Mouse (Mus musculus) right cerebral cortex, adult 2 months (tissue): ENCODE results near the gene Pld5.
A peak's percentile ranks its signal among the peaks of the same experiment; 100 is the strongest.

Experiments
- DNase-seq, 2 experiments: peaks; one replicate each; pipeline ENCODE4 v3.0.0; 2021 to 2022; ENCODE audit warnings: low spot score in 2 of 2

The Pld5 gene

DNA sequence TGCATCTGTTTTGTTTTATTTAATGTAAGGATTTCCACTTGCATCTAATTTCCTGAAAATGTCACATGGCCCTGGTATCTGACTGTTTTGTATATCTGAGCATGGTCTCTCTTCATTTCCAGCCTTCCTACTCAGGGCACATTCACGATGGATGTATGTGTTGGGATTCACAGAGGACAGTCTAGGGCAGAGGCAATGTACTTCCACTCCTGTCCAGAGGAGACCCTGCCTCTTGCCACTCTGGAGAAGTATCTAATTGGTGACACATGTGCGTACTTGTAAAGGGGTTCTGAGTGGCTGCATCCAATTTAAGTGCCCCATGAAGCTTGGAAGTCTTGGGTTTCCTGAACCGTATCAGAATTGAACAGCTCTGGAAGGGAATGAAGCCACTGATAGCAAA is 324.7 kb downstream of the Pld5 start:
- DNase-seq = no peak

DNA sequence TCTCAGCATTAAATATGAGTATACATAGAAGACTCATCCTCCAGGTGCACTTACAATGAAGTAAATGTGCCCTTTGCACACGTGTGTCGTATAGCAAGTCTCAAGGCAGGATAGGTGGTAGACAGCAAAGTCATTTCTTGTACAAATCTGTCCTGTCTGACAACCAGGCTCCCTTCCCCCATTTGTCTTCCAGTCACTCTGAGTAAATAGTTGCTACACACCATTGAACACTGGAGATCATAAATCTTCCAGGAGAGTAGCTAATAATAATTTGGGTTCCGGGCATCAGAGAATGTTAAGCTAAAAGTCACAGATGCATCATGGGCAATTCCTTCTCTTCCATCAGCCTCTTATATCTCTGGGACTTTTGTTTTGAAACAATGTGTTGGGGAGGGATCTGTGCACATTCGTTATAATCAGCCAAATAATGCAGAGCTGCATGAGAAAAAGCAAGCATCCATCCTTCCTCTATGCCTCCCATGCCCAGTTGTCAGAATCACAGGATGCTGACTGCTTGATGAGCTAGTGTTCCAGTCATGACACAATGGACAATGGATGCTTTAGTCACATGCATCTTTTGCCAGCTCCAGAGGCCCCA is 328.3 kb downstream of the Pld5 start:
- DNase-seq = no peak

DNA sequence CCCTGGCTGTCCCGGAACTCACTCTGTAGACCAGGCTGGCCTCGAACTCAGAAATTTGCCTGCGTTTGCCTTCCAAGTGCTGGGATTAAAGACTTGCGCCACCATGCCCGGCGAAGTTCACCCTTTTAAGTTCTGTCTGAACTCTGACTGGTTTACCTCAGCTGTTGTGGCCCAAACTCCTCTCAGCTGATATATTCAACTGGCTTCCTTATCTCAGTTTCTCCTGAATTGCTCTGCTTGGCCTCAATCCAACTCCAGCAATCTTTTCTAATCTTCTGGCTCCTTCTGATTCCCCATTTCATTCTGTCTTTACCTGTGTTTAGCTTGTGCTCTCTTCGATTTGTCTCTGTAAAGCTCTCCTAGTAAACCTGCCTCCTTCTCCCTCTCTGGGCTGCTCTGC is 331.9 kb downstream of the Pld5 start:
- no peak for DNase-seq

DNA sequence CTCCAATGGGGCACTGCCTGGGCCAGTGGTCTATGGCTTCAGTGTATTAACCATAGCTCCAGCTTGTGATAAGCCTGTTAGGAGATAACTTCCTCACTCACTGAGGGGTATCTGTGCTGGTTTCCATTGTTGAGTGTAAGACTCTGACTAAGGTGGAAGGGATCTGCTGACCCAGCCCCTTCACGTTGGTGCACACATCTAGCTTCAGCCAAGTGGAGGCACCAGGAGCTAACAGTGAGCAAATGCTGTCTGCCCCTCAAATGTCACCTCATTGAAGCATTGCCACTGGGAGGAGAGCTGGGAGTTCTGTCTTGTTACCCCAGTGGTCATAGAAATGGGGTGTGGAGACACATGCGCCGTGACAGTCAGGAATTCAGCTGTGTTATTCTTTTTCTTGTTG is 336.4 kb downstream of the Pld5 start:
- DNase-seq = no peak

DNA sequence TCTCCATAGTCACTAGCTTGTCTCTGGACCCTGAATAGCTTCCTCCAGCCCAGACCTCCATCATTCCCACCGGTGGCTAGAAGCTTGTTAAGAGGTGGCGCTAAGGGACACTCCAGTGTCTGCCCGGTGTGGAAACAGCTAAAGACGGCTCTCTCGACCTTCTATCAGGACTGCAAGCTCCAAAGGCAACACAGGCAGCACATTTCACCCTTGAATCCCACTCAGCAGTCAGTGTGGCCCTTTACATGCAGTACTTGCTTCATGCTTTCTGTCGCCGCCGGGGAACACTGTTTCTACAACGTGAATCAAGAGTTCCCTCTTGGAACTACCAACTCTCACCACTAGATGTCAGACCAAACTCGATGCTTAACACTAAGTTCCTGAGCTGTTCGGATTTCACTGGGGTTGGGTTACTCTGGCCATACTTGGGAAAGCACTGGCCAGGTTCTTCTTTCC is 338.8 kb downstream of the Pld5 start:
- peak; percentile 80 to 91 for DNase-seq

DNA sequence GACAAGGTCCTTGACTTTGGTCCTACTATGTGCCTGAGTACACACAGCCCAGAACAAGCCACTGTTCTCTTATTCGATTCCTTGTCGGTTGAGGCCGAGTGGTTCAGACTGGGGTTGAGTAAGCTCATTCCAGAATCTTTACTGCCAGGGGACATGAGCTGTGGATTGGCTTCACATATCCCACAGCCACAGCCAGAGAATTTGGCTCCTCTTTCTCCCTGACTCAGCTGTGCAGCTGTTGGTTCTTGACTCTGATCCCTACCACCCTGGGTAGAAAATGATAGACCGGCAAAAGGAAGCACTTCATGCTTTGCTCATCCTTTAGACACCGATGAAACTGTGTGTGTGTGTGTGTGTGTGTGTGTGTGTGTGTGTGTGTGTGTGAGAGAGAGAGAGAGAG is 343.7 kb downstream of the Pld5 start:
- DNase-seq = no peak

DNA sequence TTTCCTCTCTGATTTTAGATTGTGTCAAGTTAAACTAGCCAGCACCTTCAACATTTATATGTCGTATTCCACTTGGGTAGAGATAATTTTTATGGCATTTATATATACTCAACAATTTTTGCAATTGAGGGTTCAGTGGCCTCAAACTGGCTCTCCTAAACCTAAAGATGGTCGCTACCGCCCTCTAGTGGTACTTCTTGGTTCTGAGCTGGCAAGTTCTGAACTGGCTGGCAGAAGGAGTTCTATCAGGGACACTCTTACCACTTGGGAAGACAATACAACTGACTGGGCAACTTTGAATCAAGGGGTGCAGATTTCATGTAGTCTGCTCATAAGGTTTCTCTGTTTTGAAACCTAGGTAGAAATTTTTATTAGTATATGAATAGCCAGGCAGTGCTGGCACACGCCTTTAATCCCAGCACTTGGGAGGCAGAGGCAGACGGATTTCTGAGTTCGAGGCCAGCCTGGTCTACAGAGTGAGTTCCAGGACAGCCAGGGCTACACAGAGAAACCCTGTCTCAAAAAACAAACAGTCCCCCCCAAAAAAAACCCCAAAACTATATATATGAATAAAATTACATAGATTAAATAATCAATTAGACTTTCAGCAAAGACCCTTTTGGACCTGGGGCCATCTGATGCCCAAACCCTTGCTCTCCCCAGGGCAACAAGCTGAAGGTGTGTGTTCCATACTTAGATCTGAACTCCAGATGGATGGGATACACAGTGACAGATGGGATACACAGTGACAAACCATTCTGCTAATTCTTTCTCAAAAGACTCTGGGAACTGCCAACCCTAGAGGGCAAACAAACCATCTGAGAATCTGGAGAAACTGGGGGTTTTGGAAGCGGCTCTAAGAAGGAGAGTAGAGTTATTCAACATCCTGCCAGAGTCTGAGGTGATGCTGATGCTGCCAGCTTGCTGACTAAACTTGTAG is 351.0 kb downstream of the Pld5 start:
- DNase-seq = peak; percentile 86 to 94

DNA sequence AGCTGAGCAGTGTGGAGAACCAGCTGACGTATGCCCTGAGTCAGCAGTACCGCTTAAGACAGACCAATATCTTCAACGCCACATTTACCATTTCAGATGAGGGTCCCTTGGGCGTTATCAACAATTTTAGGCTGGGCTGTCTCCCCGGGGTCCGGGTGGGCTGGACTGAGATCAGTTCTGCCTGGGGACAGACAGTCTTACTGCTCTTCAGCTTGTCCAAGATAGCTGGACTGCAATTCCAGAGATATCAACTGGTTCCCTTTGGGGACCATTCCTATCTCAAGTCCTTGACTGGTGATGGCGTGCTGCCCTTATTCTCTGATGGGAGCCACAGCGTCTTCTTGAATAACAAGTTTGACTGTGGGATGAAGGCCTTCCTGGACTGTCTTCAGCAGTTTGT is 354.0 kb downstream of the Pld5 start:
- no peak for DNase-seq

DNA sequence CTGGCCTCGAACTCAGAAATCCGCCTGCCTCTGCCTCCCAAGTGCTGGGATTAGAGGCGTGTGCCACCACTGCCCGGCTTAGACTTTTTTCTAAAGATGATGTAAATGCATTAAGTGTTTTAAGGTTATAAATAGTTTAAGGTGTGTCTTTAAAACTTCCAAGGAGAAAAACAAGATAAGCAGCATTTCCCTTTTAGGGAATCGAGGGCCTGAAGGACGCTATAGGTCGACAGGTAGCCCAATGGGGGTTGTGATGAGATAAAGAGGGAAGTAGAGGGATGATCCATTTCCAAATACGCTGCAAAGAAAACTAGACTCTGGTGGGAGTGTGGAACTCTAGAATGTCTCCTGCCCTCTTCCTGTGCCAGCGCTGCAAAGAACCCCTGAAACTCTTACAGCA is 355.1 kb downstream of the Pld5 start, which contains the start of gene Gm38100:
Gene Gm38100, plus strand, starts transcription at position 301 of the 400 bp plus-strand sequence.
- no peak for DNase-seq

DNA sequence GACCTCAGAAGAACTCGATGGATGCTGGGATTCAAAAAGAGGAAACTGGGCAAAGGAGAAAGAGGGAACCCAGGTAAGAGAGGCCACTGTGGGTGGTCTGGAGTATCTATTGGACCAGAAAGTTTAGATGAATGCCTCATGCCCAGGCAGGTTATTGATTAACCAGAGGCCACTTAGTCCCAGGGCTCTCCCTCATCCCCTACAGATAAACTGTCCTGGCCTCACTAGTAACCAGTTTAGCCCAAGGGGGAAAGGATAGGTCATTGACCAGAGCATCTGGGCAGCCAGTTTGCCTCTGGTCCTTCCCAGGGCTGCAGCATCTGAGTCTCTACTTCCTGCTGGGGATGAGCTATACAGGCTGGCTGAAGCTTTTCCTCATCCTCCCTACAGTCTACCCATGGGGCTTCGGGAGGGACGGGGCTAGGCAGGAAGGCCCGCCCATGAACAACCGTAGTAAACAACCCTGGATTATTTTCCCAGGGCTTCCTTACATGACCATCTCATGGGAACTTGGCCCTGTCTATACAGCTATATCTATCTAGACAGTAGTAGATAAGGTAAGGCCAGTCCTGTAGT is 361.3 kb downstream of the Pld5 start:
- DNase-seq = no peak
